Mouse (Mus musculus) naive thymus-derived CD4-positive, alpha-beta T cell, adult 5 months (primary cell): ENCODE data around the gene Hectd2. TPM values are rescaled to one million over a fixed set of nuclear protein-coding genes. Genes with fewer than 3 reads are reported as not detected.

Source experiments
- polyA plus RNA-seq: library from polyadenylated mRNA; unstranded; fragments of 100-300 nt; shearing (Covaris generic); gene quantifications from one replicate; pipeline ENCODE4 v1.2.1, GENCODE M21; 2017

The Hectd2 gene
- 5.4 TPM for polyA plus RNA-seq

GRCm38 (mm10) chr19:36554046-36554784 is at the start of gene Hectd2:
Hectd2 (plus strand) TSS chr19:36554639.

Other genes starting within 250 kb of the Hectd2 start
- 106 TPM for gene Pcgf5, start 206.3 kb upstream of the Hectd2 start, polyA plus RNA-seq
- gene Ppp1r3c, start 182.0 kb downstream of the Hectd2 start, polyA plus RNA-seq, result not detected